Mouse (Mus musculus) heart, adult 2 months (tissue): ENCODE data around the gene Brd2. TPM values are rescaled to one million over a fixed set of nuclear protein-coding genes. Genes with fewer than 3 reads are reported as not detected.

ENCODE experiments used
- DNase-seq, 2 experiments: peaks; one replicate each; pipeline ENCODE4 v3.0.0; 2021
- H3K27ac ChIP-seq: fragments of 200-600 bp; 2 replicates; pipeline ENCODE4 v1.8.1; 2022
- H3K27me3 ChIP-seq: fragments of 200-500 bp; 2 replicates; pipeline ENCODE4 v1.6.1; 2012; ENCODE audit warnings: mild to moderate bottlenecking, low read length, inconsistent platforms, mixed read lengths; ENCODE audit not compliant: control insufficient read depth, insufficient read depth
- H3K36me3 ChIP-seq: fragments of 200-500 bp; 2 replicates; pipeline ENCODE4 v1.6.1; 2012; ENCODE audit warnings: low read length, inconsistent platforms; ENCODE audit not compliant: control insufficient read depth, insufficient read depth
- H3K4me1 ChIP-seq: fragments of 200-500 bp; 2 replicates; pipeline ENCODE4 v1.6.1; 2011; ENCODE audit warnings: low read length; ENCODE audit not compliant: control insufficient read depth, insufficient read depth
- H3K4me3 ChIP-seq: fragments of 200-600 bp; 2 replicates; pipeline ENCODE4 v1.8.1; 2022
- H3K79me2 ChIP-seq: fragments of 200-500 bp; replicated peaks from 2 replicates; pipeline ENCODE4 v1.6.1; 2012; ENCODE audit warnings: mild to moderate bottlenecking, inconsistent platforms, low read length, moderate library complexity, mixed read lengths; ENCODE audit not compliant: control insufficient read depth, insufficient read depth
- H3K9ac ChIP-seq: fragments of 200-500 bp; 2 replicates; pipeline ENCODE4 v1.6.1; 2012; ENCODE audit warnings: low read depth, mild to moderate bottlenecking, control low read depth, inconsistent platforms, low read length, mixed read lengths
- CTCF ChIP-seq: fragments of 200-600 bp; IDR thresholded peaks from 2 replicates; pipeline ENCODE4 v1.8.1; 2022; ENCODE audit warnings: antibody characterized with exemption, mild to moderate bottlenecking, moderate library complexity
- EP300 ChIP-seq: fragments of 200-500 bp; IDR thresholded peaks from 2 replicates; pipeline ENCODE4 v1.6.1; 2011; ENCODE audit warnings: low read depth, low read length, control low read depth; ENCODE audit not compliant: insufficient read depth
- POLR2A ChIP-seq: fragments of 200-500 bp; IDR thresholded peaks from 2 replicates; pipeline ENCODE4 v1.6.1; 2011; ENCODE audit warnings: mild to moderate bottlenecking, low read depth, low read length, control low read depth; ENCODE audit not compliant: insufficient read depth
- WGBS: fragments of 180-500 bp; shearing (Covaris S2); methylation state at CpG from one replicate; pipeline ENCODE4 v1.1.7; 2018; 5-methylcytosine and 5-hydroxymethylcytosine counted together
- intact Hi-C: fragments of 180-260 bp; cut with DNase I; formaldehyde crosslinking; loops from one replicate; pipeline ENCODE4 v1.15.1; 2025
- polyA plus RNA-seq: library from polyadenylated mRNA; depleted of rRNA; stranded (reverse); fragments of >200 nt; gene quantifications from 2 replicates; pipeline ENCODE4 v1.2.3, GENCODE M21; 2012
- total RNA-seq, 2 experiments: library from RNA; stranded (reverse); gene quantifications; 2 replicates each; pipeline ENCODE4 v1.2.3; 2021

The Brd2 gene
- total and polyA plus RNA-seq, 3 experiments: 67.6 to 78.9 (median 71.1) TPM

DNA sequence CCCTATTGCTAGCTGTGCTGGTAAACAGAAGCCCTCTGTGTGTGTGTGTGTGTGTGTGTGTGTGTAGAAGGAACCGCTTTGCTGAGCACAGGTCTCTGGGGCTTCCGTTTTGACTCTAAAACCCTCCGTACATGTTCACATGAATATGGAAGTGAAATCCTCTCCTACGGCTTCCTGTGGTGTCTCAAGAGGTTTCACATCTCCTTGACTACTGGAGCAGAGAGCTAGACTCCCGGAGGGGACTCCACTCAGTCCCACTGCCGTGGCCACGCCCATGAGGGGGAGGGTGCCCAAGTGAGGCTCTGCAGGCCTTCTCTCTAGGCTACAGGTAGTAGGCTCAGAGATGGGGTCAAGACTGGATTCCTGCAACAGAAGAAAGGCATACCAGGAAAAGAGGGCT, 20.6 kb upstream of the Brd2 start, which contains the start of gene H2-DMb2:
H2-DMb2 (plus strand) TSS at position 275 of the 400 bp plus-strand sequence.
- H3K79me2 ChIP-seq: no peaks in the 10 kb centered on the region
- H3K36me3 ChIP-seq: no peaks in the 10 kb centered on the region
- H3K9ac ChIP-seq: no peak within 1 kb of the TSS
- TF ChIP-seq CTCF (no peak), EP300 (no peak), POLR2A (no peak)
- H3K4me1 ChIP-seq: peaks cover 4% of the 10 kb centered on the region; the same call in 1 of the 2 replicates
- WGBS: 22% methylated on average over 7 of the region's 7 CpGs
- H3K27ac ChIP-seq: peak within 1 kb of the TSS; percentile 36
- no peak within 1 kb of the TSS for H3K4me3 ChIP-seq
- DNase-seq: peak; percentile 65 to 86
- intact Hi-C loops: no loop called here
- H3K27me3 ChIP-seq: peaks cover 2% of the 10 kb centered on the region

DNA sequence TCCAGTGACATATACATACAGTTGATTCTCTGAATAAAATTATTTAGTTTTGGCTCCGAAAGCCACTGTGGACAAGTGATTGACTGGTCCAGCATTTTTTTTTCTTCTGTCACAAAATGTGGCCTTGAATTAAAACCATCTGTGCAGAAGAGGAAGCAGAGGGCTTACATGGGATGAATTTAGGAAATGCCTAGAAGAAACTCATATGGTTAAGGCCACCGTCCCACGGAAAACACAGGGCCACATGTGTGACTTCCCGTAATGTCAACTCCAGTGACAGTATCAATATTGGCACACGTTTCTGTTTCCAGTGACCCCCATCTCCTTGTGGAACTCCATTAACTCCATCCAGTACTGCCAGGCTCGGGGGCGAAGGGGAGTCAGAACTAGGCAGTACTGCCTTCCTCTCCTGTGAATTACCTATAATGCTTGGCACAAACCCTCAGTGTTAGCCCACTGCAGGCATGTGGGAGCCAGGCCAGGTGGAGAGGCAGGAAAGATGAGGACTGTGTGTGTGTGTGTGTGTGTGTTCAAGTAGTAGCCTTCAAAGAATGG, 20.1 kb upstream of the Brd2 start:
- Histone ChIP-seq H3K36me3 (no peaks in the 10 kb centered on the region), H3K27me3 (peaks cover 2% of the 10 kb centered on the region)
- DNase-seq: peak in 1 of 2 experiments; percentile 36

DNA sequence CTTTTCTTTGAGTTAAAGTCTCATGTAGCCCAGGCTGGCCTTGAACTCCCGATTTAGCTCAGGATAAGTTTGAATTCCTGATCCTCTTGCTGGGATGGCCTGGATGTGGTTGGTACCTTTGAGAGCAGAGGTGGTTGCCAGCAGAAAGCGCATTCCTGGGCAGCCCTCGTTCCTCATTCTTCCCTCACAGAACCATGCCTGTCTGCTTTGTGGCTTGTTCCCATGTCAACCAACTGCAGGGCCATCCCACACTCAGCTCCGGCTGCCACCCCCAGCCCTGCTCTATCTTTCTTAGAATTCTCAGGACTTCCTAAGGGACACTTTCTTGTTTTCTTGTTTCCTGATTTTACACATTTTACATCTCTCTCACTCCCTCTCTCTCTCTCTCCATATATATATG, 19.0 kb upstream of the Brd2 start:
- no peak for TF ChIP-seq EP300
- no peak for TF ChIP-seq POLR2A
- TF ChIP-seq CTCF: no peak
- H3K27me3 ChIP-seq: peaks cover 2% of the 10 kb centered on the region
- no peak overlapping the region for H3K9ac ChIP-seq
- intact Hi-C loops: no loop called here
- H3K4me1 ChIP-seq: peaks cover 4% of the 10 kb centered on the region; the same call in 1 of the 2 replicates
- no peaks in the 10 kb centered on the region for H3K79me2 ChIP-seq
- no peaks in the 10 kb centered on the region for H3K36me3 ChIP-seq
- no peak for DNase-seq
- no peak overlapping the region for H3K27ac ChIP-seq
- whole genome bisulfite sequencing: 66% methylated on average over 4 of the region's 4 CpGs
- no peak overlapping the region for H3K4me3 ChIP-seq

More for the DNA sequence above, 20.1 kb upstream of the Brd2 start:
- Histone ChIP-seq H3K79me2 (no peaks in the 10 kb centered on the region), H3K4me3 (no peak overlapping the region), H3K27ac (peak overlapping the region; percentile 36), H3K9ac (no peak overlapping the region), H3K4me1 (peaks cover 4% of the 10 kb centered on the region; the same call in 1 of the 2 replicates)
- no peak for TF ChIP-seq POLR2A
- intact Hi-C loops: no loop called here
- 53% methylated on average over 7 of the region's 7 CpGs for WGBS

DNA sequence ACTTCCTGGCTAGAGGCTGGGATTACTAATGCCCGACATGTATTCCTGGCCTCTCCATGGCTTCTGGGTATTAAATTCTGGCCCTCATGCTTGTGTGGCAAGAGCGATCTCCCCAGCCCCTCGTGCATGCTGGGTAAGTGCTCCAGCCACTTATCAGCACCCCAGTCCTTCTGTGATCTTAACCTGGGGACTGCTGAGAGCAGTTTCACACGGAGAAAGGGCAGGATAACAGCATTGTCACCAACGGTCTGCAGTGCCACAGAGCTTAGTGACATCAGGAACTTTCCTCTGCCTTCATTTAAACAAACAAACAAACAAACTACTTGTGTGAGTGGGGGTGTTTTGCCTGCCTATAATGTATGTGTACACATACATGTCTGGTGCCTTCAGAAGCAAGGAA, 17.8 kb upstream of the Brd2 start:
- intact Hi-C loops: no loop called here
- no peak overlapping the region for H3K4me3 ChIP-seq
- no peaks in the 10 kb centered on the region for H3K36me3 ChIP-seq
- TF ChIP-seq CTCF: no peak
- TF ChIP-seq POLR2A: no peak
- TF ChIP-seq EP300: no peak
- no peak overlapping the region for H3K9ac ChIP-seq
- peaks cover 4% of the 10 kb centered on the region; the same call in 1 of the 2 replicates for H3K4me1 ChIP-seq
- no peaks in the 10 kb centered on the region for H3K79me2 ChIP-seq
- H3K27me3 ChIP-seq: peaks cover 2% of the 10 kb centered on the region
- H3K27ac ChIP-seq: no peak overlapping the region
- 20% methylated on average over 5 of the region's 5 CpGs for WGBS
- no peak for DNase-seq

DNA sequence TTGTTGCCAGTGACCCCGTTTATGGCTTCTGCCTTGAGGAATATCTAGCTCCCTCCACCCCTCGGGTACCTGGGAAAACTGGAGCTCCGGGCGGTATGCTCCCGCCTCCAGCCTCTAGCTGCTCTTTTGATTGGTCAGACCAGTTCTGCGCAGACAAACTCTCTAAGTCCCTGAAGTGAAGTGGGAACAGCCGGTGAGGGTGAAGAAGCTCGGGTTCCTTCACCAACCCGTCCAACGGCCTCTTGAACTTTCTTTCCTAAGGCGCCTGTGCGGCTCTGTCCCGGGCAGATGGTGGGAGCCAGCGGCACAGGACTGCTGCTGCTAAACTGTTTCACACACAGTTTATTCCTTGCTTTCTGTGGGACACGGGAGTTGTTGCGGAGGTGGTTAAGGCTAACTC, 17.0 kb upstream of the Brd2 start:
- peak overlapping the region; percentile 37 for H3K4me3 ChIP-seq
- peak overlapping the region; percentile 36 for H3K9ac ChIP-seq
- H3K4me1 ChIP-seq: peaks cover 4% of the 10 kb centered on the region; the same call in 1 of the 2 replicates
- no peak overlapping the region for H3K27ac ChIP-seq
- H3K27me3 ChIP-seq: peaks cover 2% of the 10 kb centered on the region
- WGBS: 4% methylated on average over 16 of the region's 16 CpGs
- no peaks in the 10 kb centered on the region for H3K79me2 ChIP-seq
- DNase-seq: peak; percentile 50 to 52
- intact Hi-C loops: no loop called here
- no peaks in the 10 kb centered on the region for H3K36me3 ChIP-seq
- TF ChIP-seq CTCF: no peak

DNA sequence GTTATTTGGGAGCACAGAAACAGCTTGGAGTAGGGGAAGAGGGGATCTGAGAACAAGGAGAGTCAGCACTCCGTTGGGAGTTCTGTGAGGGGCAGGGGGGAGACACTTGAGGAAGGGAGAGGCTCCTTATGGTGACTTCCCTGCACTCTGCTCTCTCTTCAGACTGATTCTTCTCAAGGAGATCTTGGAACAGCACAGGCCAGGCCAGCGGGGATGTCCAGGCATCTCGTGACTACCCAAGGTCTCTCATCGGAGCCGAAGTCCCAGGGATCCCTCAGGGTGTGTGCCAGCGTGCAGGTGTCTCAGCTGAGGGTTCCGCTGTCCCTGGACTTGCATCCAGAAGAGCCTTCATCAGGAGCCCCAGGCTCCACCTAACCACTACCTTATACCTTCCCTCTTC, 16.2 kb upstream of the Brd2 start:
- Histone ChIP-seq H3K4me3 (no peak overlapping the region), H3K36me3 (no peaks in the 10 kb centered on the region), H3K4me1 (peaks cover 4% of the 10 kb centered on the region; the same call in 1 of the 2 replicates), H3K9ac (no peak overlapping the region), H3K27me3 (peaks cover 2% of the 10 kb centered on the region), H3K79me2 (no peaks in the 10 kb centered on the region), H3K27ac (no peak overlapping the region)
- 80% methylated on average over 7 of the region's 7 CpGs for WGBS
- DNase-seq: no peak
- intact Hi-C loops: no loop called here
- no peak for TF ChIP-seq EP300
- no peak for TF ChIP-seq POLR2A
- TF ChIP-seq CTCF: no peak
